Mouse (Mus musculus) left cerebral cortex, postnatal 10 days (tissue): Measurements from ENCODE around the gene Slamf1. TPM values are rescaled to one million over a fixed set of nuclear protein-coding genes. Genes with fewer than 3 reads are reported as not detected.
A peak's percentile ranks its signal among the peaks of the same experiment; 100 is the strongest.
"Not testable (repeated sequence)": the region's sequence is repeated elsewhere in the genome, so short reads cannot be mapped to it uniquely, and the experiment has no call there.

ENCODE experiments used
- DNase-seq, 2 experiments: peaks; one replicate each; pipeline ENCODE4 v3.0.0; 2021 to 2022; ENCODE audit warnings: low spot score in 2 of 2, mixed read lengths in 1 of 2; ENCODE audit errors: extremely low spot score in 1 of 2
- intact Hi-C: fragments of 180-260 bp; cut with DNase I; formaldehyde crosslinking; loops from one replicate; pipeline ENCODE4 v1.15.1; 2025
- total RNA-seq, 2 experiments: library from RNA; stranded (reverse); gene quantifications; 2 replicates each; pipeline ENCODE4 v1.2.3; 2021

The Slamf1 gene
- total RNA-seq, 2 experiments from 2014 or later = 0.41 to 0.51 TPM

GRCm38 (mm10) chr1:171791491-171791890 is 24.6 kb downstream of the Slamf1 start:
- peak in 1 of 2 experiments; percentile 44 for DNase-seq
- intact Hi-C loops = no loop called here

DNA sequence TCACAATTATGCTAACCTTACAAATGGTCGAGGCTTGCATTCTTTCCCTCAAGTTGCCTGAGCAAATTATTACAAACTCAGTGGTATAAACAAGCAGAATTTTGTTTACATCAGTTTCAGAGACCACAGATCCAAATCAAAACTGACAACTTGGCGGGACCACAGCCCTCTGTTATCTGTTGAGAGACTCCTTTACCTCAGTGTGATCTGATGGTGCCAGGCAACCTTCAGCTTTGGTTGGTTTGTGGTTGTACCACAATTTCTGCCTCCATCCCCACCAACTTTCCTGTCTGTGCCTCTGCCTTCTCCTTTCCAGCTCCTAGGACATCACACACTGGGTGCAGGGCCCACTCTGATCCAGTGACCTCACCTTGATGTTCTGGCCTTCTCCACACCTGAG is 29.3 kb downstream of the Slamf1 start:
- DNase-seq = no peak
- intact Hi-C loops = no loop called here

- intact Hi-C loops = no loop called here
- no peak for DNase-seq
These were observed 30.9 kb downstream of the Slamf1 start for GRCm38 (mm10) chr1:171797840-171798239.

- DNase-seq = no peak
- intact Hi-C loops = no loop called here
These were observed 32.7 kb downstream of the Slamf1 start for GRCm38 (mm10) chr1:171799648-171800047.

GRCm38 (mm10) chr1:171811048-171811447 is 44.1 kb downstream of the Slamf1 start:
- DNase-seq, intact Hi-C loops: not testable (repeated sequence)

DNA sequence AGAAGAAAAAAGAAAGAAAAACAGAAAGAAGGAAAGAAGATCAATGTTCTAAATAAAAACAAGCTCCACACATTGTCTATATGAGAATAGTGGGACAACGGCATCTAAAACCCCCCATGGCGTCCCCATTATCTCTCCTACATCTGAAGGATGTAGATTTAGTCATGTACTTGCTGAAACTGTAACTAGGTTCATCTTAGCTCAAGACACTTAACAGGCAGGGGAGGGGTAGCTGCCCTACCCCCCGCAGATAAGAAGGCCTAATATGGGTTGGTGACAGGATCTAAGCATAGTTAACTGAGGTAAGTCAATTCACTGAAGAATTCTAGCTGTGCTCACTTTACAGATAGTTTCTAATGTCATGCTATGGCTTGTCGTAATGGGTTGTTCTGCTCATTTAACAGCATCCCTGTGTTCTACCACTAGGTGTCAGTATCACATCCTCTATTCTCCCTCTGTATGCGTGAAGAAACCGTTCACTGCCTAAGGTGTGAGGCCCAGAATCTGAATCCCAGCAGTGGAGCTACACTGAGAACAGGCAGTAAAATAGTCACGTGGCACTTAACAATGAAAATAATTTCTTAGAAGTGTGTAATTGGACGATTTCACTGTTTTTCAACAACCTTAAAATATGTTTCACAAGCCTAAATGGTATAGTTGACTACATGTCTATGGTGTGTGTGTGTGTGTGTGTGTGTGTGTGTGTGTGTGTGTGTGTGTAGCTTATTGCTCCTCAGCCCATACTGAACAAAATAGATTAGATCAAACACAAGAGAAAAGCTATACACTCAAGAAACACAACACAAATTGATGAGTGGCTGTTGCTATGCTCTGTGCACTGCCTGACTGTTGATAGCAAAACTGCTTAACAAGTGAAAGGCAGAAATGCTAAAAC is 48.9 kb downstream of the Slamf1 start:
- peak in 1 of 2 experiments; percentile 72 for DNase-seq
- intact Hi-C loops = no loop called here

DNA sequence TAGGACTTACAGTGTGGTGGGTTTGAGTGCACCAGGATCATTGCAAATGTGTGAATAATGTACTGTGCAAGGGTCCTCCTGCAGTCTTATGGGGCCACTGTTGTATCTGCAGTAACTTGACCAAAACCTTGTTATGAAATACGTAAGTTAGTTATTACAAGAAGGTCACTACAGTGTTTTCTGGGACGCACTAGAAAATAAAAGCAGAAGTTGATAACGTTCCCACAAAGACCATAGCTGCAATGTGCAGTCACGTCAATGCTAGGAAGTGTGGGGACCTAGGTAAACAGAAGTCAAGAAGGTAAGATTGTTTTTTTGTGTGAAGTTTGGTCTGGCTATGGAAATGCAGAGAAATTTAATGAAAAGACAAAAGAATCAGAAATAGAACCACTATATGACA is 50.1 kb downstream of the Slamf1 start:
- intact Hi-C loops = no loop called here
- no peak for DNase-seq

DNA sequence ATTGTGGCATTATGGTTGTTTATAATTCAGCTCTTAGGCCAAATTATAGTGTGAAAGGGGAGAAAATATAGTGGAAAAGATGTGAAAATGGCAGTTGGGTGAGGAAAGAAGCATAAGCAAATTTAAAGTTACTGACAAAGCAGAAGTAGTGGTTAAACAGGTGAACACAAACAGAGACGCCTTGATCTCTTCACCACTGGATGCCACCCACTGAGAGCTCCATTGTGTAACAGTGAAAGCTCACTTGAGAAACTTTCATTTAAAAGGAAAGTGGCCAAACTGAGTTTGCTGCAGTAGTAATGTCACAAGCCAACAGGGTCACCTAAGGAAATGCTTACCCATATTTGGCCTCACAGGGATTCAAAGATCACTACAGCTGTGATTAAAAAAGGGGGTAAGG is 54.4 kb downstream of the Slamf1 start:
- intact Hi-C loops = no loop called here

DNA sequence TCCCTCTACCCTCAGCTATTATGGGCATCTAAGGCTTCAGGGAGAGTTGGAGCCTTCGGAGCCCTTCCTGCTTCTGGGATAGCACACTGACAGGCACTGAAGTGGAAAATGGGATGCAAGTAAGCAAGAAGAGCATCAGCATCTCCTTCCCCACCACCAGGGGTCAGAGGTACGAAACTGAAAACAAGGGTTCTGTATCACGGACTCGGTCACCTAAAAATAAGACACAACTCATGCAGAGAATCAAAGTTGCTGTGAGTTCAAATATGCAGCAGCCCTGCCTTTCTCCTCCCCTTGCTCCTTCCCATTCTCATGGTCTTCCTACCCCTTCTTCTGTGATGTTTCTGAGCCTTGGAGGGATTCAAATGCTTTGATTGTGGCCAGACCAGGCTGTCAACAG is 58.5 kb downstream of the Slamf1 start:
- intact Hi-C loops = loop anchor here (5.0 kb wide), 1 partner anchor 177 kb away; no protein-coding TSS in a partner anchor
- DNase-seq = no peak

More for the DNA sequence above, 54.4 kb downstream of the Slamf1 start:
- no peak for DNase-seq

- intact Hi-C loops = loop anchor here (5.0 kb wide), 1 partner anchor 176 kb away; no protein-coding TSS in a partner anchor
- peak in 1 of 2 experiments; percentile 23 for DNase-seq
These were observed 59.2 kb downstream of the Slamf1 start for GRCm38 (mm10) chr1:171826164-171826563.

DNA sequence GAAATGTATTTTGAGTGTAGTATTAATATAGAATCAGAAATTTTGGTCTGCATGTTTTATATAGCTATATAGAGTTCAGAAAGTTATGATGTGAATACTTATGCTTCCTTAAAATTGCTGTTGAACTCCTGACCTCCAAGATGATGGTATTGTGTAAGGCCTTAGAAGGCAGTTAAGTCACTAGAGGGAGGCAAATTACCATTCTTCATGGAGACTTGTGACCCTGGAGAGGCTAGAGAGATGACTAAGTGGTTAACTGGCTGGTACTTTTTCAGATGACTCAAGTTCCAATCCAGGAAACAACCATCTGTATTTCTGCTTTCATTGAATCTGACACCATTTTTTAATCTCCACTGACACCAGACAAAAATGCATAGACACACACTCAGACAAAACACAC is 60.7 kb downstream of the Slamf1 start:
- intact Hi-C loops = loop anchor here (5.0 kb wide), 1 partner anchor 175 kb away; no protein-coding TSS in a partner anchor
- DNase-seq = no peak

DNA sequence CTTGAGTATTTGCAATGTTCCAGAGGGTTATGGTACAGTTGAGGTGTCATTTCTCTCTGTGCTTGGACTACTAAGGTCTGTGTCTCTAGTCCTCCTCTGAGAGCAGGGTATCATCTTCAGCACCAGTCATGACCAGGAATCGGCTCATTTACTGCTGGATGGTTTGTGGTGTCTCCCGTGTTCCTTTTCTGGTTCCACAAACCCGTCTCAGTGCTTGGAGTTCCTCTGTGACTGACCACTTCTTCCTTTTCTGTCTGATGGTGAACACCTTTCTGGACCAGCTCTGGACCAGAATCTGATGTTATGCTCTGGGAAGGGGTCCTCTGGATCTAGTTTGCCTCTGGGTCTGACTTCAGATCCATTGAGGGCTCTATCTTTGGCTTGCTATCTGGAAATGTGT is 72.6 kb downstream of the Slamf1 start, which contains the start of gene Cd84:
Cd84 (plus strand) TSS at position 210 of the 400 bp plus-strand sequence.
- no peak for DNase-seq
- intact Hi-C loops = no loop called here

GRCm38 (mm10) chr1:171840450-171841023 is 73.6 kb downstream of the Slamf1 start:
- DNase-seq = peak in 1 of 2 experiments; percentile 16
- intact Hi-C loops = no loop called here

- no peak for DNase-seq
- intact Hi-C loops = no loop called here
These were observed 78.3 kb downstream of the Slamf1 start for GRCm38 (mm10) chr1:171845035-171845754.

- no peak for DNase-seq
- intact Hi-C loops = no loop called here
These were observed 81.3 kb downstream of the Slamf1 start for GRCm38 (mm10) chr1:171848201-171848600.

DNA sequence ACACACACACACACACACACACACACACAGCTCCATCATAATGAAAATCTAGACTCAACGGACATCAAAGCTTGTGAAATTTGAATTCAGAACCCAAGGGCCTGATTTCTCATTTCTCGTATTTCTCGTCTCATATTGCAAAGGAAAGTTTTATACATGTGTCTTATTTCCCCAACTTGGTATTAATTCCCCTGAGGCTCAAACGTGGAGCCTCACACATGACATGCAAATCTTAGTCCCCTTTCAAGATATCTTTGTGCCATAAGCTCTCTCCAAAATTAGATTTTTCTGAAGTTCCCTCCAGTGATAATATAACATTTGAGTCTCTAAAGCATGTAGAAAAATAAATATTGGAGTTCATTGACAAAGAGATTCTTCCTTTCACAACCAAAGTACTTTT is 81.8 kb downstream of the Slamf1 start:
- intact Hi-C loops = no loop called here
- DNase-seq = no peak

DNA sequence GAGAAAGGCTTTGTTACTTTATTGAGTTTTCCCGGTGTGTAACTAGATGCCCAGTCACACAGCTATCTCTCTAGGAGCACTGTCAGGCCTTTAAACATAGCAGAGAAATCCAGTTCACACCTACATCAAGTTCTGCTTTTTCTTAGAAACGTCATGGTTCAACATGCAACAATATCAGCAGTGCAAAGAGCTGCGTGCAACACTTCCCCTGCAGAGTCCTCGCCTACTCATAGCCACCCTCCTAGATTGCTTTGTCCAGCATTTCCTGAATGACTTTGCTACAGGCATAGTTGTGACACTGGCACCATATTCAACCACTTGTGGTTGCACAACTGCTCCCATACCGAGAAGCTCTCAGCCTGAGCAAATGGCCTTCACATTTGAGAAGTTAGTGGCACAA is 82.5 kb downstream of the Slamf1 start:
- no peak for DNase-seq
- intact Hi-C loops = no loop called here
